Mouse (Mus musculus): Measurements from ENCODE around the gene Atp8b5. TPM values are rescaled to one million over a fixed set of nuclear protein-coding genes. Genes with fewer than 3 reads are reported as not detected.

Gene Atp8b5
- polyA plus RNA-seq, 1 experiment from 2014 or later = 0.90 TPM

DNA sequence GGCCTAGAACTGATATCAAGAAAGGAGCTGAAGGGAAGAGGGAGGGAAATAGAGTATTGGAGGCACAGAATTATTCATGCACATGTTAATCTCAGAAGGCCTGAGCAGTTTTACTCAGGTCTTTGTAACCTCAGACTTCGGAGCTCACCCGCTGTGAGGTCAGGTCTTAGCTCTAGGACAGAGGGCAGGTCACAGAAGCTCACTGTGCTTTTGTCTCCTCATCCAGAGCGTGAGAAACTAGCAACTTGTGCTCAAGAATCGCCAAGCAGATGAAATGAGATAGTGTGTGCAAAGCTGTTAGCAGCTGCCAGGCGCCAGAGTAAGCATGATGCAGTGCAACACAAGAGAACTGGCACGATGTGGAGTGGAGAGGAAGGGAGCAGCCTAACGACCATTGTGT lies 18.9 kb upstream of the Atp8b5 start:
- no peaks in the 10 kb centered on the region for H3K4me1 ChIP-seq (ENCODE audit: control insufficient read depth, insufficient read depth, low read length)
- no peak overlapping the region for H3K4me3 ChIP-seq (ENCODE audit: low read depth, low read length)
- 17% methylated on average over 7 of the region's 7 CpGs for WGBS
- no peak overlapping the region for H3K9ac ChIP-seq (ENCODE audit: low read depth, low read length)
- no peaks in the 10 kb centered on the region for H3K27me3 ChIP-seq (ENCODE audit: control insufficient read depth, insufficient read depth, low read depth, low read length)
- no peaks in the 10 kb centered on the region for H3K9me3 ChIP-seq (replicated peaks; ENCODE audit: control insufficient read depth, low read length, poor library complexity, severe bottlenecking)
- peaks cover 12% of the 10 kb centered on the region for H3K36me3 ChIP-seq (ENCODE audit: control insufficient read depth, insufficient read depth, low read length)
- H3K27ac ChIP-seq (ENCODE audit: low read length) = no peak overlapping the region
- no peak for ATAC-seq
- H3K4me2 ChIP-seq (ENCODE audit: low read length) = no peak overlapping the region

DNA sequence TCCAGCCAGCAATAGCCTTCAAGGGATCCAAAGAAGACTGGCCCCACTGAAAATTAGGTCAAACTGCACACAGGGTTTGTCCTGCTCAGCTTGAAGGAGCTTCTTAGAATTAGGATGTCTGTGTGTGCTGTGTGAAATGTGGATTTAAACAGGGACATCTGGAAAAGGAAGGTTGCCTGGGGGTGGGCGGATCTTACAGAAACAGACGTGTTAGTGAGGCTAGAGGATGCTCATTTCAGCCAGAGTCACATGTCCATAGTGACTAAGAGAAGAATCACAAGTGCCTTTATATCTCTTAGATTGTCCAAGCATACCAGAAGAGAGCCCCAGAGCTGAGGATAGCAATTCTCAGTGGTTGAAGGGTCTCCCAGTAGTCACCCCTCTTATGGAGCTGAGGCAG lies 18.1 kb upstream of the Atp8b5 start:
- Histone ChIP-seq H3K4me1 (ENCODE audit: control insufficient read depth, insufficient read depth, low read length) (no peaks in the 10 kb centered on the region), H3K4me3 (ENCODE audit: low read depth, low read length) (no peak overlapping the region), H3K27ac (ENCODE audit: low read length) (no peak overlapping the region), H3K27me3 (ENCODE audit: control insufficient read depth, insufficient read depth, low read depth, low read length) (no peaks in the 10 kb centered on the region), H3K36me3 (ENCODE audit: control insufficient read depth, insufficient read depth, low read length) (peaks cover 20% of the 10 kb centered on the region), H3K9me3 (replicated peaks; ENCODE audit: control insufficient read depth, low read length, poor library complexity, severe bottlenecking) (no peaks in the 10 kb centered on the region), H3K9ac (ENCODE audit: low read depth, low read length) (no peak overlapping the region), H3K4me2 (ENCODE audit: low read length) (no peak overlapping the region)
- WGBS = 62% methylated on average over 2 of the region's 2 CpGs
- ATAC-seq = no peak

DNA sequence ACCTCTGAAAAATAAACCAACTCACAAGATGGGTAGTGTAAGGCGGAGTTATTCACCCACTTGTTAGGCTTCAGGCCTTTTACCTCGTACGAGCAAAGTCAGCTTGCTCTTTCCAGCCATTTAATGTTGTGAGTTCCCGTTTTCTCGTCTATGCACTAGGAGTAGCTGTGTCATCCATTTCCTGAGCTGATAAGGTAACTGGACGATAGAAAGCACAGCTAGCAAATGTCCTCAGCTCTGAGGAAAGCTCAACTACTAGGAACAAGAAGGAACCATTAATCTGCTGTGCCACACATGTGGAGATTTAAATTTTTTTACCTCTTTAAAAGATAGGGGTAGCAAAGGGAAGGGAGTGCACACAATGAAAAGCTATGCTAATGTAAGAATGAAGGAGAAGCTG lies 15.7 kb upstream of the Atp8b5 start:
- Histone ChIP-seq H3K4me2 (ENCODE audit: low read length) (no peak overlapping the region), H3K36me3 (ENCODE audit: control insufficient read depth, insufficient read depth, low read length) (peaks cover 33% of the 10 kb centered on the region), H3K27me3 (ENCODE audit: control insufficient read depth, insufficient read depth, low read depth, low read length) (no peaks in the 10 kb centered on the region), H3K9me3 (replicated peaks; ENCODE audit: control insufficient read depth, low read length, poor library complexity, severe bottlenecking) (no peaks in the 10 kb centered on the region), H3K9ac (ENCODE audit: low read depth, low read length) (no peak overlapping the region), H3K4me3 (ENCODE audit: low read depth, low read length) (no peak overlapping the region), H3K4me1 (ENCODE audit: control insufficient read depth, insufficient read depth, low read length) (no peaks in the 10 kb centered on the region), H3K27ac (ENCODE audit: low read length) (no peak overlapping the region)
- no peak for ATAC-seq
- 89% methylated on average over 6 of the region's 6 CpGs for WGBS

DNA sequence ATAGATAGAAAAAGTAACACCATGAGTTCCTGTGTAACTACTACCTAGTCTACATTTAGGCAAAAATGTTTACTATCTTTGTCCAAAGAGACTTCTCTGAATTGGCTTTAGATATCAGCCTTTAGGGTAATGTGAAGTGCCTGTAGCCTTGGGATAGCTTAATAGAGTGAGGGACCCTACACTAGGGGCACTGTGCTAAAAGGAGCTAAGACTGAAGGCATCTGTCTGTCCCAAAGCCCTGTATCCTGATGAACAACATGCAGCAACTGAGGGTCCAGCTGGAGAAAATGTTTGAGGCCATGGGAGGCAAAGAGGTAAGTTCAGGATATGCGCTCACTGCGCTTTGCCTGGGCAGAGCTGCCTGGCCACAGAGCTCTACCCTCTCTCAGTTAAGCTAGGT lies 9.9 kb upstream of the Atp8b5 start:
- no peak for ATAC-seq
- no peak overlapping the region for H3K4me3 ChIP-seq (ENCODE audit: low read depth, low read length)
- no peak overlapping the region for H3K27ac ChIP-seq (ENCODE audit: low read length)
- no peaks in the 10 kb centered on the region for H3K9me3 ChIP-seq (replicated peaks; ENCODE audit: control insufficient read depth, low read length, poor library complexity, severe bottlenecking)
- H3K36me3 ChIP-seq (ENCODE audit: control insufficient read depth, insufficient read depth, low read length) = peaks cover 37% of the 10 kb centered on the region
- H3K9ac ChIP-seq (ENCODE audit: low read depth, low read length) = no peak overlapping the region
- no peak overlapping the region for H3K4me2 ChIP-seq (ENCODE audit: low read length)
- H3K27me3 ChIP-seq (ENCODE audit: control insufficient read depth, insufficient read depth, low read depth, low read length) = no peaks in the 10 kb centered on the region
- no peaks in the 10 kb centered on the region for H3K4me1 ChIP-seq (ENCODE audit: control insufficient read depth, insufficient read depth, low read length)
- WGBS = 98% methylated on average over 2 of the region's 2 CpGs

DNA sequence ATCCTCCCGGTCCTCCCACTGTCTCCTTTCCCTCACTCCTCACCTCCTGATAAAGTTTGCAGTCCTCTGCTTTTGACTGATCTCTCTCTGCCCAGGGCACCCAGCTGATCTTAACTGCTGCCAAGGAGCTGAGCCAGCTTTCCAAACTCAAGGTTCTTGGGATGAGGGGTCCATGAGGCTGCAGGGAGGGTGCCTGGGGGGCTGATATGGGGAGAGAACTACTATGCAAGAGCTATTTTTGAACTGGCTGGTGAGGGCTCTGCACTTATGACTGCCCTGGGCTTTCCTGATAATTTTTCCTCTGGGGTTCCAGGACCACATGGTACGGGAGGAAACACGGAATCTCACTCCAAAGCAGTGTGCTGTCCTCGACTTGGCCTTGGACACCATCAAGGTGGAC lies 8.4 kb upstream of the Atp8b5 start:
- H3K27me3 ChIP-seq (ENCODE audit: control insufficient read depth, insufficient read depth, low read depth, low read length) = no peaks in the 10 kb centered on the region
- WGBS = 85% methylated on average over 4 of the region's 4 CpGs
- H3K36me3 ChIP-seq (ENCODE audit: control insufficient read depth, insufficient read depth, low read length) = peaks cover 30% of the 10 kb centered on the region
- no peak for ATAC-seq
- no peaks in the 10 kb centered on the region for H3K9me3 ChIP-seq (replicated peaks; ENCODE audit: control insufficient read depth, low read length, poor library complexity, severe bottlenecking)
- no peak overlapping the region for H3K4me2 ChIP-seq (ENCODE audit: low read length)
- no peak overlapping the region for H3K27ac ChIP-seq (ENCODE audit: low read length)
- no peaks in the 10 kb centered on the region for H3K4me1 ChIP-seq (ENCODE audit: control insufficient read depth, insufficient read depth, low read length)
- no peak overlapping the region for H3K4me3 ChIP-seq (ENCODE audit: low read depth, low read length)
- H3K9ac ChIP-seq (ENCODE audit: low read depth, low read length) = no peak overlapping the region

DNA sequence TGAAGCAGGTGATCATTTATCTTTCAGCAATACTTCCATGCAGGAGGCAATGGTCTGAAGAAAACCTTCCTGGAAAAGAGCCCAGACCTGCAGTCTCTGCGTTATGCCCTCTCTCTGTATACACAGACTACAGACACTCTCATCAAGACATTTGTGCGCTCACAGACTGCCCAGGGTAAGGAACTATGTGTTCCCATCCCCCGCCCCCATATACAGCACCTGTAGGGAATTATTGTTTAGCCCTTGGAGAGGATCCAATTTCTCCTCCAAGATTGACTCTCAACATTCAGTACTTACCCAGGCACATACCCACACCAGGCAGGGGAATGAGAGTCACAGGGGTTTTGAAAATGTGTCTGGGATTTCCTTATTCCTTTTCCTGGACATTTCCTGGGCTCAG lies 7.5 kb upstream of the Atp8b5 start:
- no peaks in the 10 kb centered on the region for H3K9me3 ChIP-seq (replicated peaks; ENCODE audit: control insufficient read depth, low read length, poor library complexity, severe bottlenecking)
- H3K36me3 ChIP-seq (ENCODE audit: control insufficient read depth, insufficient read depth, low read length) = peaks cover 25% of the 10 kb centered on the region
- H3K4me1 ChIP-seq (ENCODE audit: control insufficient read depth, insufficient read depth, low read length) = no peaks in the 10 kb centered on the region
- no peak for ATAC-seq
- H3K27ac ChIP-seq (ENCODE audit: low read length) = no peak overlapping the region
- WGBS = 82% methylated on average over 3 of the region's 3 CpGs
- no peak overlapping the region for H3K4me3 ChIP-seq (ENCODE audit: low read depth, low read length)
- no peak overlapping the region for H3K4me2 ChIP-seq (ENCODE audit: low read length)
- H3K27me3 ChIP-seq (ENCODE audit: control insufficient read depth, insufficient read depth, low read depth, low read length) = no peaks in the 10 kb centered on the region
- H3K9ac ChIP-seq (ENCODE audit: low read depth, low read length) = no peak overlapping the region

DNA sequence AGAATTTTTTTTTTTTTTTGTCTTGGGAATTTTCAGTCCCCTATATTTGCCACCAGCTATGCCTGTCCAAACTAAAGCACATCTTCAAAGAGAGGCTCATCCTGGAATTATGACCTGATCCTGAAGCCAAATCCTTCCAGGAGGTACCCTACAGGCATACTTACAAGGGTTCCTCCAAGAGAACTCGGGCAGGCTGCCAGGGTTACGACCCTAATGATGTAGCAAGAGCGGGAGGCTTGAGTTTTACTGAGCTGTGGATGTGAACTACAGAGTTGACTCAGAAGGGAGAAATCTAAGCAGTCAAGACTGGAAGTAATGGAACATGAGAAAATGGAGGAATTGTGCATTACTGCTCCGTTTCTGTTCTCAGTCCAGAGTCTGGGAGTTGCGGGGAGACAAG lies 6.9 kb upstream of the Atp8b5 start:
- no peak overlapping the region for H3K9ac ChIP-seq (ENCODE audit: low read depth, low read length)
- no peaks in the 10 kb centered on the region for H3K9me3 ChIP-seq (replicated peaks; ENCODE audit: control insufficient read depth, low read length, poor library complexity, severe bottlenecking)
- no peak for ATAC-seq
- H3K36me3 ChIP-seq (ENCODE audit: control insufficient read depth, insufficient read depth, low read length) = peaks cover 25% of the 10 kb centered on the region
- no peak overlapping the region for H3K27ac ChIP-seq (ENCODE audit: low read length)
- 79% methylated on average over 5 of the region's 5 CpGs for WGBS
- no peaks in the 10 kb centered on the region for H3K27me3 ChIP-seq (ENCODE audit: control insufficient read depth, insufficient read depth, low read depth, low read length)
- no peaks in the 10 kb centered on the region for H3K4me1 ChIP-seq (ENCODE audit: control insufficient read depth, insufficient read depth, low read length)
- no peak overlapping the region for H3K4me2 ChIP-seq (ENCODE audit: low read length)
- H3K4me3 ChIP-seq (ENCODE audit: low read depth, low read length) = no peak overlapping the region

DNA sequence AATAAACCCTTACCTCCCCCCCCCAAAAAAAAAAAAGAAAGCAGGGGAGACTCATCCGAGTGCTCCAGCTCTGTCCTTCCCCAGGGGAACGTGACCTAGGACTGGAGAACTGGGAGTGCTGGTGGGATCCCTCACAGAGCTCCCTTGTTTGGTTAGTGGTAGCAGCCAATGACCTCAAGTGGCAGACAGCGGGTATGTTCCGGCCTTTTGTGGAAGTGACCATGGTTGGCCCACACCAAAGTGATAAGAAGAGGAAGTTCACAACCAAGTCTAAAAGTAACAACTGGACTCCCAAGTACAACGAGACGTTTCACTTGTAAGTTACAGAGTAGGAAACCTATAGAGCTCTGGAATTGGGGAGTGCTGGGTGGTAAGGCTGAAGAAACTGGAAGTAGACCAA lies 4.1 kb upstream of the Atp8b5 start:
- Histone ChIP-seq H3K27ac (ENCODE audit: low read length) (no peak overlapping the region), H3K36me3 (ENCODE audit: control insufficient read depth, insufficient read depth, low read length) (peaks cover 10% of the 10 kb centered on the region), H3K4me1 (ENCODE audit: control insufficient read depth, insufficient read depth, low read length) (peaks cover 10% of the 10 kb centered on the region), H3K9me3 (replicated peaks; ENCODE audit: control insufficient read depth, low read length, poor library complexity, severe bottlenecking) (no peaks in the 10 kb centered on the region), H3K4me2 (ENCODE audit: low read length) (no peak overlapping the region), H3K4me3 (ENCODE audit: low read depth, low read length) (no peak overlapping the region), H3K27me3 (ENCODE audit: control insufficient read depth, insufficient read depth, low read depth, low read length) (no peaks in the 10 kb centered on the region), H3K9ac (ENCODE audit: low read depth, low read length) (no peak overlapping the region)
- ATAC-seq = no peak
- 95% methylated on average over 6 of the region's 6 CpGs for WGBS

DNA sequence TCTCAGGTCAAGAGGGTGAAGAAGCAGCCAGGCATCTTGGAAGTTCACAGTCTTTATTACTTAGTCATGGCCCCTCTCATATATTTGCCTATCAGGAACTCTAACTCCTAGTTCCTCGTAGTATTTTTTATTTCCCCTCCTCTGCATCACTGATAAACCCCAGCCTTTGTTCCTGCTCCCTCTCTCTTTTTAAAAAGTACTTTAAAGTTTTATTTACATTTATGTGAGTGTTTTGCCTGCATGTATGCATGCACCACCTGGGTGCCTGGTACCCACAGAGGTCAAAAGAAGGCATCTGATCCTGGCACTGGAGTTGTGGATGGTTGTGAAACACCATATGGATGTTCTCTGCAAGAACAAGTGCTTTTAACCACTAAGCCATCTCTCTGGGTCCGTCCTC lies 813 bp upstream of the Atp8b5 start:
- no peak overlapping the region for H3K9ac ChIP-seq (ENCODE audit: low read depth, low read length)
- no peak overlapping the region for H3K4me2 ChIP-seq (ENCODE audit: low read length)
- H3K4me1 ChIP-seq (ENCODE audit: control insufficient read depth, insufficient read depth, low read length) = peaks cover 10% of the 10 kb centered on the region
- 60% methylated on average over 2 of the region's 2 CpGs for WGBS
- no peaks in the 10 kb centered on the region for H3K9me3 ChIP-seq (replicated peaks; ENCODE audit: control insufficient read depth, low read length, poor library complexity, severe bottlenecking)
- ATAC-seq = no peak
- peaks cover 3% of the 10 kb centered on the region; the same call in 1 of the 2 replicates for H3K36me3 ChIP-seq (ENCODE audit: control insufficient read depth, insufficient read depth, low read length)
- no peak overlapping the region for H3K4me3 ChIP-seq (ENCODE audit: low read depth, low read length)
- H3K27ac ChIP-seq (ENCODE audit: low read length) = no peak overlapping the region
- H3K27me3 ChIP-seq (ENCODE audit: control insufficient read depth, insufficient read depth, low read depth, low read length) = no peaks in the 10 kb centered on the region

DNA sequence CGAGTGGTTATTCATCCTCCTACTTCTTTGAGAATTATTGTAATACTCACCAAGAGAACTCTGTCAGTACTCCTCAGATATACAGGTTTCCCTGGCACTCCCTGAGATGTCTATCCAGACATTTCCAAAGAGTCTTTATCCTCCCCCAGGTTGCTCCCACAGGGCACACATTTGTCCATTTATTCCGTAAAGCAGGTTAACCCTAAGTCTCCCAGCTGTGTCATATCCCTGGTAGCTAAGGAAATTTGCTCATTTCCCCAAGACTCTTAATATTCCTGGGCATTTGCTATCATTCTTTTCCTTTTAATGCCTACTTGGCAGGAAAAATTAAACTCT lies 332 bp downstream of the Atp8b5 start:
- H3K9me3 ChIP-seq (replicated peaks; ENCODE audit: control insufficient read depth, low read length, poor library complexity, severe bottlenecking) = no peaks in the 10 kb centered on the region
- H3K27ac ChIP-seq (ENCODE audit: low read length) = peak overlapping the region; percentile 60; the same call in 1 of the 2 replicates
- H3K4me2 ChIP-seq (ENCODE audit: low read length) = peak overlapping the region; percentile 62
- WGBS = 8% methylated on average over 2 of the region's 2 CpGs
- no peak for ATAC-seq
- peak overlapping the region; percentile 46 for H3K4me3 ChIP-seq (ENCODE audit: low read depth, low read length)
- peaks cover 10% of the 10 kb centered on the region for H3K4me1 ChIP-seq (ENCODE audit: control insufficient read depth, insufficient read depth, low read length)
- H3K9ac ChIP-seq (ENCODE audit: low read depth, low read length) = peak overlapping the region; percentile 38; the same call in 1 of the 2 replicates
- H3K36me3 ChIP-seq (ENCODE audit: control insufficient read depth, insufficient read depth, low read length) = no peaks in the 10 kb centered on the region
- no peaks in the 10 kb centered on the region for H3K27me3 ChIP-seq (ENCODE audit: control insufficient read depth, insufficient read depth, low read depth, low read length)

Measured in midbrain, embryonic 16.5 days (tissue).